Mouse (Mus musculus) embryonic facial prominence, embryonic 12.5 days (tissue): ENCODE measurements around the gene Cemip. TPM values are rescaled to one million over a fixed set of nuclear protein-coding genes. Genes with fewer than 3 reads are reported as not detected.

Source experiments
- ATAC-seq: fragments of 200-750 bp; cut with Nextera tagmentation; 2 replicates; pipeline ENCODE4 v1.8.0; 2017; ENCODE audit not compliant: insufficient number of reproducible peaks, insufficient read depth, low FRiP score, low TSS enrichment
- H3K27ac ChIP-seq: fragments of 300-500 bp; sonication (generic); 2 replicates; pipeline ENCODE4 v1.5.1; 2016; ENCODE audit warnings: mild to moderate bottlenecking
- H3K27me3 ChIP-seq: fragments of 300-500 bp; sonication (generic); 2 replicates; pipeline ENCODE4 v1.6.1; 2016; ENCODE audit warnings: mild to moderate bottlenecking, moderate library complexity
- H3K36me3 ChIP-seq: fragments of 300-500 bp; sonication (generic); 2 replicates; pipeline ENCODE4 v1.6.1; 2016; ENCODE audit warnings: mild to moderate bottlenecking
- H3K4me1 ChIP-seq: fragments of 300-500 bp; sonication (generic); 2 replicates; pipeline ENCODE4 v1.6.1; 2016
- H3K4me2 ChIP-seq: fragments of 300-500 bp; sonication (generic); replicated peaks from 2 replicates; pipeline ENCODE4 v1.6.1; 2016; ENCODE audit warnings: mild to moderate bottlenecking, moderate library complexity
- H3K4me3 ChIP-seq: fragments of 300-500 bp; sonication (generic); 2 replicates; pipeline ENCODE4 v1.5.1; 2016; ENCODE audit warnings: mild to moderate bottlenecking
- H3K9ac ChIP-seq: fragments of 300-500 bp; sonication (generic); 2 replicates; pipeline ENCODE4 v1.6.1; 2016; ENCODE audit warnings: mild to moderate bottlenecking, moderate library complexity
- H3K9me3 ChIP-seq: fragments of 300-500 bp; sonication (generic); 2 replicates; pipeline ENCODE4 v1.6.1; 2016; ENCODE audit warnings: mild to moderate bottlenecking, moderate library complexity
- WGBS: fragments of 180-500 bp; shearing (Covaris S2); methylation state at CpG from one replicate; pipeline ENCODE4 v1.1.7; 2016; 5-methylcytosine and 5-hydroxymethylcytosine counted together
- polyA plus RNA-seq: library from polyadenylated mRNA; unstranded; fragments of >200 nt; fragmentation: Nextera tagmentation; extraction: Ambion mirVana; gene quantifications from 2 replicates; pipeline ENCODE4 v1.2.1, GENCODE M21; 2016

Gene Cemip
- polyA plus RNA-seq, 1 experiment from 2014 or later, result 1.0 TPM

- no peak overlapping the region for H3K4me3 ChIP-seq
- WGBS, result 77% methylated on average over 2 of the region's 2 CpGs
Measured at GRCm38 (mm10) chr7:83940136-83940535, 146.2 kb downstream of the Cemip start.

GRCm38 (mm10) chr7:83939017-83939721 lies 147.1 kb downstream of the Cemip start:
- no peak for ATAC-seq
- 50% methylated on average over 3 of the region's 3 CpGs for WGBS
- no peak overlapping the region for H3K9ac ChIP-seq

More at GRCm38 (mm10) chr7:83940136-83940535, 146.2 kb downstream of the Cemip start:
- no peak overlapping the region for H3K4me2 ChIP-seq
- H3K27me3 ChIP-seq, result no peaks in the 10 kb centered on the region
- H3K36me3 ChIP-seq, result no peaks in the 10 kb centered on the region
- H3K27ac ChIP-seq, result no peak overlapping the region
- no peak for ATAC-seq
- H3K9me3 ChIP-seq, result no peaks in the 10 kb centered on the region
- H3K9ac ChIP-seq, result no peak overlapping the region
- H3K4me1 ChIP-seq, result no peaks in the 10 kb centered on the region

GRCm38 (mm10) chr7:83921637-83922036 lies 164.7 kb downstream of the Cemip start:
- no peaks in the 10 kb centered on the region for H3K9me3 ChIP-seq
- H3K27me3 ChIP-seq, result no peaks in the 10 kb centered on the region
- WGBS, result 18% methylated on average over 3 of the region's 3 CpGs
- no peaks in the 10 kb centered on the region for H3K36me3 ChIP-seq
- no peak overlapping the region for H3K4me2 ChIP-seq
- H3K27ac ChIP-seq, result no peak overlapping the region
- ATAC-seq, result no peak
- H3K4me3 ChIP-seq, result no peak overlapping the region
- H3K9ac ChIP-seq, result no peak overlapping the region
- no peaks in the 10 kb centered on the region for H3K4me1 ChIP-seq

More at GRCm38 (mm10) chr7:83939017-83939721, 147.1 kb downstream of the Cemip start:
- H3K4me3 ChIP-seq, result no peak overlapping the region
- no peaks in the 10 kb centered on the region for H3K27me3 ChIP-seq
- H3K36me3 ChIP-seq, result no peaks in the 10 kb centered on the region
- H3K27ac ChIP-seq, result no peak overlapping the region
- H3K4me1 ChIP-seq, result no peaks in the 10 kb centered on the region
- H3K9me3 ChIP-seq, result no peaks in the 10 kb centered on the region
- no peak overlapping the region for H3K4me2 ChIP-seq

- no peaks in the 10 kb centered on the region for H3K36me3 ChIP-seq
- 84% methylated on average over 4 of the region's 4 CpGs for WGBS
- H3K9ac ChIP-seq, result no peak overlapping the region
- H3K27ac ChIP-seq, result no peak overlapping the region
- H3K9me3 ChIP-seq, result no peaks in the 10 kb centered on the region
- ATAC-seq, result no peak
- H3K4me1 ChIP-seq, result no peaks in the 10 kb centered on the region
- H3K27me3 ChIP-seq, result no peaks in the 10 kb centered on the region
- no peak overlapping the region for H3K4me3 ChIP-seq
- no peak overlapping the region for H3K4me2 ChIP-seq
Measured at GRCm38 (mm10) chr7:83920241-83920640, 166.1 kb downstream of the Cemip start.

GRCm38 (mm10) chr7:83914566-83914965 lies 171.7 kb downstream of the Cemip start:
- Histone ChIP-seq H3K27ac (no peak overlapping the region), H3K36me3 (no peaks in the 10 kb centered on the region), H3K4me3 (no peak overlapping the region), H3K9me3 (no peaks in the 10 kb centered on the region), H3K9ac (no peak overlapping the region), H3K4me2 (no peak overlapping the region), H3K27me3 (no peaks in the 10 kb centered on the region), H3K4me1 (no peaks in the 10 kb centered on the region)
- WGBS, result 4% methylated on average over 3 of the region's 3 CpGs
- no peak for ATAC-seq

- Histone ChIP-seq H3K4me3 (no peak overlapping the region), H3K36me3 (no peaks in the 10 kb centered on the region), H3K9me3 (no peaks in the 10 kb centered on the region), H3K9ac (no peak overlapping the region), H3K4me1 (no peaks in the 10 kb centered on the region), H3K27me3 (no peaks in the 10 kb centered on the region), H3K4me2 (no peak overlapping the region), H3K27ac (no peak overlapping the region)
- WGBS, result 76% methylated on average over 9 of the region's 9 CpGs
- no peak for ATAC-seq
Measured at GRCm38 (mm10) chr7:83913995-83914394, 172.3 kb downstream of the Cemip start.

- 90% methylated on average over 6 of the region's 6 CpGs for WGBS
Measured at GRCm38 (mm10) chr7:83913405-83913932, 172.8 kb downstream of the Cemip start.

GRCm38 (mm10) chr7:83911909-83912308 lies 174.4 kb downstream of the Cemip start:
- ATAC-seq, result no peak
- H3K36me3 ChIP-seq, result no peaks in the 10 kb centered on the region
- H3K9me3 ChIP-seq, result no peaks in the 10 kb centered on the region
- H3K27ac ChIP-seq, result no peak overlapping the region
- 80% methylated on average over 3 of the region's 3 CpGs for WGBS
- no peak overlapping the region for H3K4me3 ChIP-seq
- no peaks in the 10 kb centered on the region for H3K4me1 ChIP-seq
- H3K27me3 ChIP-seq, result no peaks in the 10 kb centered on the region
- no peak overlapping the region for H3K9ac ChIP-seq
- no peak overlapping the region for H3K4me2 ChIP-seq

More at GRCm38 (mm10) chr7:83913405-83913932, 172.8 kb downstream of the Cemip start:
- Histone ChIP-seq H3K27ac (no peak overlapping the region), H3K9me3 (no peaks in the 10 kb centered on the region), H3K4me3 (no peak overlapping the region), H3K36me3 (no peaks in the 10 kb centered on the region), H3K9ac (no peak overlapping the region), H3K4me1 (no peaks in the 10 kb centered on the region), H3K4me2 (no peak overlapping the region), H3K27me3 (no peaks in the 10 kb centered on the region)
- no peak for ATAC-seq

GRCm38 (mm10) chr7:83904831-83905230 lies 181.5 kb downstream of the Cemip start:
- 92% methylated on average over 3 of the region's 3 CpGs for WGBS
- no peak overlapping the region for H3K27ac ChIP-seq
- no peak overlapping the region for H3K4me3 ChIP-seq
- ATAC-seq, result no peak
- H3K27me3 ChIP-seq, result no peaks in the 10 kb centered on the region
- H3K9me3 ChIP-seq, result 0 out of 2 replicates have a peak, but pooled peaks cover 7% of the 10 kb centered on the region
- H3K4me2 ChIP-seq, result no peak overlapping the region
- H3K9ac ChIP-seq, result no peak overlapping the region
- peaks cover 15% of the 10 kb centered on the region for H3K36me3 ChIP-seq
- H3K4me1 ChIP-seq, result no peaks in the 10 kb centered on the region

- no peak overlapping the region for H3K4me2 ChIP-seq
- no peak overlapping the region for H3K9ac ChIP-seq
- H3K36me3 ChIP-seq, result peaks cover 38% of the 10 kb centered on the region
- 0 out of 2 replicates have a peak, but pooled peaks cover 7% of the 10 kb centered on the region for H3K9me3 ChIP-seq
- no peak overlapping the region for H3K27ac ChIP-seq
- no peaks in the 10 kb centered on the region for H3K27me3 ChIP-seq
- H3K4me3 ChIP-seq, result no peak overlapping the region
- no peaks in the 10 kb centered on the region for H3K4me1 ChIP-seq
- WGBS, result 76% methylated on average over 5 of the region's 5 CpGs
- ATAC-seq, result no peak
Measured at GRCm38 (mm10) chr7:83902296-83903145, 183.8 kb downstream of the Cemip start.

- Histone ChIP-seq H3K4me2 (no peak overlapping the region), H3K9ac (no peak overlapping the region), H3K36me3 (peaks cover 46% of the 10 kb centered on the region), H3K4me3 (no peak overlapping the region), H3K27ac (no peak overlapping the region), H3K27me3 (no peaks in the 10 kb centered on the region), H3K9me3 (0 out of 2 replicates have a peak, but pooled peaks cover 5% of the 10 kb centered on the region), H3K4me1 (no peaks in the 10 kb centered on the region)
- WGBS, result 80% methylated on average over 4 of the region's 4 CpGs
- ATAC-seq, result no peak
Measured at GRCm38 (mm10) chr7:83901425-83901824, 184.9 kb downstream of the Cemip start.
